Mouse (Mus musculus) heart, adult 2 months (tissue): ENCODE data around the gene Gzmf. TPM values are rescaled to one million over a fixed set of nuclear protein-coding genes. Genes with fewer than 3 reads are reported as not detected.
"Not testable (repeated sequence)": the region's sequence is repeated elsewhere in the genome, so short reads cannot be mapped to it uniquely, and the experiment has no call there.

Experiments used
- DNase-seq, 2 experiments: peaks; one replicate each; pipeline ENCODE4 v3.0.0; 2021
- H3K27ac ChIP-seq: fragments of 200-600 bp; 2 replicates; pipeline ENCODE4 v1.8.1; 2022
- H3K27me3 ChIP-seq: fragments of 200-500 bp; 2 replicates; pipeline ENCODE4 v1.6.1; 2012; ENCODE audit warnings: mild to moderate bottlenecking, low read length, inconsistent platforms, mixed read lengths; ENCODE audit not compliant: control insufficient read depth, insufficient read depth
- H3K36me3 ChIP-seq: fragments of 200-500 bp; 2 replicates; pipeline ENCODE4 v1.6.1; 2012; ENCODE audit warnings: low read length, inconsistent platforms; ENCODE audit not compliant: control insufficient read depth, insufficient read depth
- H3K4me1 ChIP-seq: fragments of 200-500 bp; 2 replicates; pipeline ENCODE4 v1.6.1; 2011; ENCODE audit warnings: low read length; ENCODE audit not compliant: control insufficient read depth, insufficient read depth
- H3K4me3 ChIP-seq: fragments of 200-600 bp; 2 replicates; pipeline ENCODE4 v1.8.1; 2022
- H3K79me2 ChIP-seq: fragments of 200-500 bp; replicated peaks from 2 replicates; pipeline ENCODE4 v1.6.1; 2012; ENCODE audit warnings: mild to moderate bottlenecking, inconsistent platforms, low read length, moderate library complexity, mixed read lengths; ENCODE audit not compliant: control insufficient read depth, insufficient read depth
- H3K9ac ChIP-seq: fragments of 200-500 bp; 2 replicates; pipeline ENCODE4 v1.6.1; 2012; ENCODE audit warnings: low read depth, mild to moderate bottlenecking, control low read depth, inconsistent platforms, low read length, mixed read lengths
- CTCF ChIP-seq: fragments of 200-600 bp; IDR thresholded peaks from 2 replicates; pipeline ENCODE4 v1.8.1; 2022; ENCODE audit warnings: antibody characterized with exemption, mild to moderate bottlenecking, moderate library complexity
- EP300 ChIP-seq: fragments of 200-500 bp; IDR thresholded peaks from 2 replicates; pipeline ENCODE4 v1.6.1; 2011; ENCODE audit warnings: low read depth, low read length, control low read depth; ENCODE audit not compliant: insufficient read depth
- POLR2A ChIP-seq: fragments of 200-500 bp; IDR thresholded peaks from 2 replicates; pipeline ENCODE4 v1.6.1; 2011; ENCODE audit warnings: mild to moderate bottlenecking, low read depth, low read length, control low read depth; ENCODE audit not compliant: insufficient read depth
- whole genome bisulfite sequencing: fragments of 180-500 bp; shearing (Covaris S2); methylation state at CpG from one replicate; pipeline ENCODE4 v1.1.7; 2018; 5-methylcytosine and 5-hydroxymethylcytosine counted together
- intact Hi-C: fragments of 180-260 bp; cut with DNase I; formaldehyde crosslinking; loops from one replicate; pipeline ENCODE4 v1.15.1; 2025
- polyA plus RNA-seq: library from polyadenylated mRNA; depleted of rRNA; stranded (reverse); fragments of >200 nt; gene quantifications from 2 replicates; pipeline ENCODE4 v1.2.3, GENCODE M21; 2012
- total RNA-seq, 2 experiments: library from RNA; stranded (reverse); gene quantifications; 2 replicates each; pipeline ENCODE4 v1.2.3; 2021

The Gzmf gene
- total and polyA plus RNA-seq, 3 experiments: not detected

DNA sequence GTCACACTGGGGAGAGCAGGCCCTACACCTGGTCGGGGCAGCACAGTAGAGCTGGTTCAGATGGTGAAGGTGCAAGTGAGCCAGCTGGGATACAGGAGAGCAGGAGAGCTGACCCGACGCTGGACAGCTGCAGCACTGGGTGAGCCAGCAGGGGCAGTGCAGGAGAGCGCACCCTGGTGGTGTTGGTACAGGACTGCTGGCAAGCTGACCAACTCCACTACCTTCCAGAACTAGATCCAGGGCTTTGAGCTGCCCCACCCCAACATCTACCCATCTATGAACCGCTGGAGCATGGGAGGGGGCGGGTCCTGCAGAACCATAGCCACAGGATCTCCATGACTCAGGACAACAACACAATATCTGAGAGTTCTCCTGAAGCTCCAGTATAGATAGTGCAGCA, 24.3 kb downstream of the Gzmf start:
- H3K9ac ChIP-seq: no peak overlapping the region
- intact Hi-C loops: no loop called here
- H3K27me3 ChIP-seq: no peaks in the 10 kb centered on the region
- H3K36me3 ChIP-seq: no peaks in the 10 kb centered on the region
- no peaks in the 10 kb centered on the region for H3K4me1 ChIP-seq
- no peaks in the 10 kb centered on the region for H3K79me2 ChIP-seq
- DNase-seq: no peak
- no peak overlapping the region for H3K4me3 ChIP-seq
- H3K27ac ChIP-seq: no peak overlapping the region
- WGBS: 42% methylated on average over 6 of the region's 6 CpGs
- TF ChIP-seq CTCF (no peak), POLR2A (no peak), EP300 (no peak)

DNA sequence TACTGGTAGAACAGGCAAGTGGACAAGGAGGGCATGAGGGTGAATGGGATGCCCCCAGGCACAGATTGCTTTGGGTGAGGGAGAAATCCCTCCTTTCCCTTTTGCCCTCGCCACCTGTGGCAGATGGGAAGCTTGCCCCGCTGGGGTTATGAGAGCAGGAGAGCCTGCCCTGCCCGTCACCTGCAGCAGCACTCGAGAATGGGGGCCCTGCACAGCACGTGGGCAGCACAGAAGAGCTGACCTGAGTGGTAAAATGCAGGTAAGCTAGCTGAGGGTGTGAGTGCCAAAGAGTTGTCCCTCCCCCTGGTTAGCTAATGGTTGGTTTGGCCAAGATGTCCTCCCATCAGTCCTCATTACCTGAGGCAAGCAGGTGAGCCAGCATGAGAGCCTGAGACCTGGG, 24.7 kb downstream of the Gzmf start:
- 71% methylated on average over 5 of the region's 5 CpGs for WGBS
- intact Hi-C loops: no loop called here
- Histone ChIP-seq H3K4me1 (no peaks in the 10 kb centered on the region), H3K36me3 (no peaks in the 10 kb centered on the region), H3K9ac (no peak overlapping the region), H3K4me3 (no peak overlapping the region), H3K79me2 (no peaks in the 10 kb centered on the region), H3K27me3 (no peaks in the 10 kb centered on the region), H3K27ac (no peak overlapping the region)
- no peak for DNase-seq
- no peak for TF ChIP-seq POLR2A
- TF ChIP-seq EP300: no peak
- TF ChIP-seq CTCF: no peak

DNA sequence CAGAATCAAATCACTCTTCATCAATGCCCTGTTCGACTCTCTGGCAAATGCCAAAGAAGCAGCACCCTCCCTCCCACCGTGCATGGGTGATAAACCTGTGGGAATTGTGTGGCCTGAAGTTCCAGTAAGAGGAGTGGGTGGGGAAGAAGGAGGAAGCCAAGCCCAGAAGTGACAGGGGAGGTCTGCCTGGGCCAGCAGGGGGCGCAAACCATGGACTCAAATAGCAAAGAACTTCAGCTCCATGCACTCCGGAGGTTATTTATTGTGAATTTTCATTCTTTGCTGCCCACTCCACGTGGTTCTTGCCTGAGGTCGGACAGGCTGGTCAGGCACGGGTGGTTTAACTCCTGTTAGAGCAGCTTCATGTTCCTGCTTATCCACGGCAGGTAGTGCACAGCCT, 33.6 kb downstream of the Gzmf start:
- intact Hi-C loops, H3K27ac ChIP-seq, H3K9ac ChIP-seq, H3K79me2 ChIP-seq, H3K4me1 ChIP-seq, H3K27me3 ChIP-seq, H3K36me3 ChIP-seq, H3K4me3 ChIP-seq, DNase-seq: not testable (repeated sequence)
- TF ChIP-seq CTCF: peak; percentile 49
- WGBS: 23% methylated on average over 8 of the region's 8 CpGs

DNA sequence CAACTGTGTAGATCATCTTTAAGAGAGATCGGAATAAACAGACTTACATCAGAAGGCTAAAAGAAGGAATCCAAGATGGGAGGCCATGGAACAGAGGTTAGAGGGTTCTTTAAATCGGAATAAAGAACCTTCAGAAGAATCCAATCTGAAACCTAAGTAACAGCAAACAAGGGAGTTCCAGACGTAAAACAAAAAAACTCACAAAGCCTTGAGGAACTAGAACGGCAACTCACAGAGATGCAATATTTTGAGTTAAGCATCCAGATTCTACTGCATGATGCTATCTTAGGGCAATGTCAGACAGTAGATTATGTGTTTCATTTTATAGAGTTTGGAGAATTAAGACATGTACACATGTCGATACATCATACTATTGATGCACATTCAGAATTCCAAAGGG, 36.7 kb downstream of the Gzmf start, which contains the start of gene Gzmn:
Gzmn (minus strand) TSS at position 101 of the 400 bp plus-strand sequence.
- Histone ChIP-seq H3K36me3 (no peaks in the 10 kb centered on the region), H3K27ac (no peak within 1 kb of the TSS), H3K27me3 (no peaks in the 10 kb centered on the region), H3K9ac (no peak within 1 kb of the TSS), H3K79me2 (no peaks in the 10 kb centered on the region), H3K4me3 (no peak within 1 kb of the TSS), H3K4me1 (no peaks in the 10 kb centered on the region)
- intact Hi-C loops: no loop called here
- 83% methylated on average over 5 of the region's 5 CpGs for WGBS
- TF ChIP-seq EP300: no peak
- no peak for TF ChIP-seq CTCF
- no peak for TF ChIP-seq POLR2A
- no peak for DNase-seq

DNA sequence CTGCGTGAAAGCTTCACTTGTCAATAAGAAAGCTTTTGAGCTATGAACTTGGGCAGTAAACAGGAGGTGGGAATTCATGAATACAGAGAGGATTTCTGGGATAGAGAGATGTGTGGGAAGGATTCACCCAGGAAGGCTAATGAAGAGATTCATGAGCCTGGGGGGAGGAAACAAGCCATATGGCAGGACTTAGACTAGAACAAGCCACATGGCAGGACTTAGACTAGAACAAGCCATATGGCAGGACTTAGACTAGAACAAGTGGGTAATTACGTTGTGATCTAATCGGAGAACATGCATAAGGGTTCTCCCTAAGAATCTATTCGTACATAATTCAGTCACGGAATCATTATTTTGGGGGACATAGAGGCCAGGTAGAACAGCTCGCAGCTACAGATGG, 37.8 kb downstream of the Gzmf start:
- intact Hi-C loops: no loop called here
- H3K4me3 ChIP-seq: no peak overlapping the region
- 88% methylated on average over 6 of the region's 6 CpGs for WGBS
- no peaks in the 10 kb centered on the region for H3K4me1 ChIP-seq
- H3K9ac ChIP-seq: no peak overlapping the region
- no peak for DNase-seq
- TF ChIP-seq EP300: no peak
- TF ChIP-seq CTCF: no peak
- TF ChIP-seq POLR2A: no peak
- no peaks in the 10 kb centered on the region for H3K79me2 ChIP-seq
- H3K36me3 ChIP-seq: no peaks in the 10 kb centered on the region
- no peaks in the 10 kb centered on the region for H3K27me3 ChIP-seq
- H3K27ac ChIP-seq: no peak overlapping the region

DNA sequence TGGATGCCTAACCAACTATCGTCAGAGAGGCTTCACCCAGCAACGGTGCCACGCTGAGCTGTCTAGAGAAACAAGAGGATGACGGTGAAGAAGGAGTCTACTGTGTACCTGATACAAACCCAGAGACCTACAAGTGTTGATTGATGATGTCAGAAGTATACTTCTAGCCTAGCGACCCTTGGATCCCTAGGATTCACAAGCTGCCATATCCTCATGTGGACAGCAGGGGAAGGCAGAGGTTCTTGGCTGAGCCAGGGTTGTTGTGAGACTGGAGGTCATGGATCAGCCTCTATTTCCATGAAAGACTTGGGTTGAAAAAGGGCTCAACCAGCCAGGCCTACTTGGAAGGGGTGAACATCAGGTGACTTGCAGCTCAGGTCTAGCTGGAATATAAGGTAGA, 38.5 kb downstream of the Gzmf start:
- 88% methylated on average over 5 of the region's 5 CpGs for WGBS
- H3K4me1 ChIP-seq: no peaks in the 10 kb centered on the region
- intact Hi-C loops: no loop called here

More for the DNA sequence above, 38.5 kb downstream of the Gzmf start:
- H3K36me3 ChIP-seq: no peaks in the 10 kb centered on the region
- no peak for DNase-seq
- TF ChIP-seq CTCF: no peak
- no peak for TF ChIP-seq POLR2A
- no peak for TF ChIP-seq EP300
- H3K4me3 ChIP-seq: no peak overlapping the region
- no peaks in the 10 kb centered on the region for H3K27me3 ChIP-seq
- H3K79me2 ChIP-seq: no peaks in the 10 kb centered on the region
- H3K9ac ChIP-seq: no peak overlapping the region
- H3K27ac ChIP-seq: no peak overlapping the region
